Mouse (Mus musculus): ENCODE data around the gene 9130230L23Rik.
"Not testable (repeated sequence)": the region's sequence is repeated elsewhere in the genome, so short reads cannot be mapped to it uniquely, and the experiment has no call there.

The 9130230L23Rik gene

GRCm38 (mm10) chr5:66001232-66001631 lies 2.9 kb downstream of the 9130230L23Rik start:
- no peak for DNase-seq

GRCm38 (mm10) chr5:66000567-66001125 lies 3.4 kb downstream of the 9130230L23Rik start:
- DNase-seq: no peak

DNA sequence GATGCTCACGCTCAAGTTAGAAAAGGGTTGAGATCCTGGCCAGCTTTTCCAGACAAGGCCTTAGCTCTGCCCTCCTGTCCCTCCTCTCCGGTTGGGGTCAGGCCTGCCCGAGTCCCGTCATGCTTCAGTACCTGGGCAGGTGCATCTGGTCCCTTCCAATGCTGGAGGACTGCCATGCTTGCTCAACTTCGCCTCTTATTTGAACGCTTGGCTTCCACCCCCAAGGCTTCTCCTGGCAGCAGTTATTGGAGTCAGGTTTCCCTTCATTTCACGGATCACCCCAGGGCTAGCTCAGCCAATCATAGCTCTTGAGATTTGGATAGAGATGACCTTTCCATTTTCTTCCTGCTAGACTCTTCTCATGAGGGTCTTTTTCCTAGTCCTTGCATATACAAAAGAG lies 4.0 kb downstream of the 9130230L23Rik start:
- no peak for DNase-seq

- no peak for DNase-seq
Measured at GRCm38 (mm10) chr5:65999106-65999505, 5.0 kb downstream of the 9130230L23Rik start.

GRCm38 (mm10) chr5:65997813-65998212 lies 6.3 kb downstream of the 9130230L23Rik start:
- no peak for DNase-seq

- DNase-seq: no peak
Measured at GRCm38 (mm10) chr5:65994643-65995042, 9.4 kb downstream of the 9130230L23Rik start.

GRCm38 (mm10) chr5:65991191-65991590 lies 12.9 kb downstream of the 9130230L23Rik start:
- no peak for DNase-seq

- not testable (repeated sequence) for DNase-seq
Measured at GRCm38 (mm10) chr5:65987004-65987403, 17.1 kb downstream of the 9130230L23Rik start.

GRCm38 (mm10) chr5:65986426-65986825 lies 17.7 kb downstream of the 9130230L23Rik start:
- DNase-seq: no peak

DNA sequence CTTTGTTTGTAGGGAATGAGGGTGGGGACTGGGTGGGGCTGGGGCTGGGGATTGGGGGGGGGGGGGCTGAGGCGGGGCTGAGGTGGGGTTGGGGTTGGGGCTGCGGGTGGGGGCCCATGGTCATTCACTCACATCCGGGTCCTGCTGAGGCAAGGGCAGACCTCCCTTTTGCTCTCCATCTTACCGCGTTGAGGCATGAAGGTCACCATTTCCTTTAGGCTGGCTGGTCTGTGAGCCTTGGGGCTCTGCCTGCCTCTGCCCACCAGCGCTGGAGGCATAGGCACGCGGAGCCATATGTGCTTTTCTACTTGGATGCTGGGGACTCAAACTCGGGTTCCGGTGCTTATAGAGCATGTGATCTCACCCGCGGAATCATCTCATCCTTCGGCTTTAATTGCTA lies 28.4 kb downstream of the 9130230L23Rik start:
- no peak for DNase-seq

DNA sequence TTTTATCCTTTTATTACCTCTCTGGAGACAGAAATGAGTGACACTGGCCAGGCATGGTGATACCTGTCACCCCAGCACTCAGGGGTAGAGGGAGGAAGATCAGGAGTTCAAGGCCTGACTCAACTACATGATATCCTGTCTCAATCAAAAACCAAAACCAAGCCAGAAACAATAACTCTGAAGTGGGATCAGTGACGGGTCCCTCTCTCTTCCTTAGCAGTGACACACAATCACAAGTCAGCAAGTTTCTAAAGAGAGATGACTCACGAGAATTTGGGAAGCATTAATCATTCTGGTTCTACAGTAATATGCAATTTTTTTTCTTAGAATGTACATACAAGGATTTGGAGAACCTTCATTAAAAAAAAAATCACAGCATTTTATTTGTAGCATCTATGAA lies 30.9 kb downstream of the 9130230L23Rik start:
- DNase-seq: no peak

DNA sequence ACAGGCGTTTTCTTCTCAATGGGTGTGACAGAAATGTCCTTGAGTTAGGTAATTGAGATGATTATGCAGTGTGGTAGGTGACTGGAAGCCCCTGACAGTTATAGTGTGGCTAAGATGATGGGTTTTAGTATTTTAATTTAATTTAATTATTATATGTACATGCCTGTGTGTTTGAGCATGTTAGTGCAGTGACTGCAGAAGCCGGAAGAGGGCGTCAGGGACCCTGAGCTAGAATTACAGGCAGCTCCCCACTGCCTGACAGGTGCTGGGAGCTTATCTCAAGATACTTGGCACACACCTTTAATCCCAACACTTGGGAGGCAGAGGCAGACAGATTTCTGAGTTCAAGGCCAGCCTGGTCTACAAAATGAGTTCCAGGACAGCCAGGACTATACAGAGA lies 36.1 kb downstream of the 9130230L23Rik start:
- DNase-seq: no peak

- DNase-seq: no peak
Measured at GRCm38 (mm10) chr5:65967091-65967490, 37.0 kb downstream of the 9130230L23Rik start.

DNA sequence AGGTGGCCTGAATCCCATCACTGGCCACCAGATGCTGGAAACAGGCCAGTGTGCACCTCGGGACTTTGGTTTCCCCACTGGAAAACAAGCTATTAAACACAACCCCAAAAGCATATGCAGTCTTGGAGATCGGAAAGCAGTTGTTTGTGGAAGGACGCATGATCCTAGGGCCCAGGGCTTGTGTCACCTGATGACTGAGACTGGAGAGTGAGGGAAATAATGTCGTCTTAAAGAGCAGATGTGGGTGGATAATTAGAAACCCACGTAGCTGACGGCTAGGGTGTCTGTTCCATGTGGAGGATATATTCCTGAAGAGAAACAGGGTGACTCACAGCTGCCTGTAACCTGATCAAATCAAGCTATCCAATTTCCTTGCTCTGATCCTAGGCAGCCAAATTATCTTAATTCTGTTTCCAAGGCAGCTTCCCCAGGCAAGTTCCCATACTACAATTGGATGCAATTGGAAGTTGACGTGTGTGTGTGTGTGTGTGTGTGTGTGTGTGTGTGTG lies 38.3 kb downstream of the 9130230L23Rik start:
- no peak for DNase-seq

- DNase-seq: no peak
Measured at GRCm38 (mm10) chr5:65963291-65963690, 40.8 kb downstream of the 9130230L23Rik start.

- no peak for DNase-seq
Measured at GRCm38 (mm10) chr5:65960597-65960950, 43.5 kb downstream of the 9130230L23Rik start.

- no peak for DNase-seq
Measured at GRCm38 (mm10) chr5:65959893-65960596, 44.0 kb downstream of the 9130230L23Rik start.

GRCm38 (mm10) chr5:65958597-65958996 lies 45.5 kb downstream of the 9130230L23Rik start:
- peak; percentile 60 for DNase-seq

- no peak for DNase-seq
Measured at GRCm38 (mm10) chr5:65956144-65957008, 47.7 kb downstream of the 9130230L23Rik start.

DNA sequence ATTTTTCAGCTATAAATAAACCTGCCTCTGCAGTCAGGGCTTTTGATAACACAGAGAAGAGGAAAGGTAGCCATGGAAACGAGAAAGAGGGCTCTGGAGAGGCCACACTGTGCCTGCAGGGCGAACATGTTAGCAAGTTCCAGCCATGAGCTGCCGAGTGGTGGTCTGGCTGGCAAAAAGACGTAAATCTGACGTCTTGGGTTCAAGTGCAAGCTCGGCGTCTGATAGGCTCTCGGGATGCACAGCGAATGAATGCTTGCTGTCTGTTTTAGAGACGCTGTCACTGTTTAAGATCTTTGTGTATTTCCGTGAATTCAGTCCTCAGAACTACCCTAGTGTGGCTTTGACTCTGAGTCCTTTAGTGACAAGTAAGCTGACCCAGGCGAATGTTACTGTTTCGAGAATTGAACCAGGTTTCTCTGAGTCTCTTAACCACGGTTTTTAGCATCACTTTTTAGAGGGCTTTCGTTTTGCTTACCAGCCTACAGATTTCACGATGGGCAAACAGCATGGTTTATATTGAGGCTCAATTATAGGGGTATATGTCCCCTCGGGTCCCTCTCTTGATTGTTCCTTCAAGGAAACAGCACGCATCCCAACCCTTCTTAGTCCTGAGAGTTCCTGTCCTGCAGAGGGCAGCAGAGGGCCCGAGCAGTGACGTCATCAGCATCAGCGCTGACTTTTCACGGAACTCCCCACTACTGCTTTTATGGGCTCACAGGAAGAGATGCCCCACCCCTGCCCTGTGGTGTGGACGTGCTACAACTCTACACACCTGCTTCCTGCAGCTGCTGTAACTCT lies 48.5 kb downstream of the 9130230L23Rik start:
- peak; percentile 83 for DNase-seq

- DNase-seq: no peak
Measured at GRCm38 (mm10) chr5:65954130-65955080, 49.7 kb downstream of the 9130230L23Rik start.

DNA sequence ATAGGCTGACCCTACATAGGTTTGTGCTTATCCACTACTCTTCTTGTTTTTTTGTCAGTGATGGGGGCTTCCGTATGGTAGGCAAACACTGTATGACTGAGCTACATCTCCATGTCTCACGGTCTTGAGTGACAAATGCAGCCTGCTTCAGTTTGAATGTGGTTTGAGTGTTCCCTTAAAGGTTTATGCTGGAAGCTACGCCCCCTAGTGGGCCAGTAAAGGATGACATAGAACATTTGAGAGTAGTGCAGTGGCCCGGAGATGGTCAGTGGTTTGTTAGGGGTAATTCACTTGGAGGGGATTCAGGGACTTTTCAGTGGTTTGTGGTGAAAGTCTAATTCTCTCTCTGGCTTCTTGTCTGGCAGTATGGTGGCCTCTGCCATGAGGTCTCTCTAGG lies 52.6 kb downstream of the 9130230L23Rik start:
- no peak for DNase-seq
